Mouse (Mus musculus) bone marrow, adult 2 months (tissue): Measurements from ENCODE around the gene Klhl22.

ENCODE experiments used
- CTCF ChIP-seq: fragments of 200-500 bp; IDR thresholded peaks from 2 replicates; pipeline ENCODE4 v1.5.1; 2011; ENCODE audit warnings: low read length, control low read depth; ENCODE audit not compliant: control insufficient read depth, insufficient read depth
- POLR2A ChIP-seq: fragments of 200-500 bp; IDR thresholded peaks from 2 replicates; pipeline ENCODE4 v1.6.1; 2011; ENCODE audit warnings: low read depth, mild to moderate bottlenecking, control low read depth, low read length, borderline replicate concordance; ENCODE audit not compliant: control insufficient read depth

GRCm38 (mm10) chr16:17804449-17804912 is 45.1 kb downstream of the Klhl22 start:
- TF ChIP-seq POLR2A (no peak), CTCF (no peak)
